Mouse (Mus musculus) myocyte (in vitro differentiated cells): ENCODE measurements around the gene Ddx25.

Experiments
- E2F4 ChIP-seq: IDR thresholded peaks from one replicate; pipeline ENCODE4 v1.6.1; 2011; ENCODE audit warnings: mild to moderate bottlenecking, control low read depth, moderate library complexity; ENCODE audit not compliant: insufficient read depth
- MAX ChIP-seq: IDR thresholded peaks from one replicate; pipeline ENCODE4 v1.6.1; 2011; ENCODE audit warnings: low read depth, mild to moderate bottlenecking, control low read depth
- TCF12 ChIP-seq: IDR thresholded peaks from one replicate; pipeline ENCODE4 v1.6.1; 2011; ENCODE audit warnings: mild to moderate bottlenecking, control low read depth; ENCODE audit not compliant: poor library complexity, insufficient read depth, severe bottlenecking

- no peak for TF ChIP-seq E2F4
- TF ChIP-seq TCF12: no peak
- TF ChIP-seq MAX: no peak
These were observed 17.3 kb downstream of the Ddx25 start for GRCm38 (mm10) chr9:35541024-35541423.
